Mouse (Mus musculus) heart, embryonic 14.5 days (tissue): ENCODE measurements around the gene Prmt1. TPM values are rescaled to one million over a fixed set of nuclear protein-coding genes. Genes with fewer than 3 reads are reported as not detected.
A peak's percentile ranks its signal among the peaks of the same experiment; 100 is the strongest.

ENCODE experiments used
- ATAC-seq: fragments of 200-750 bp; cut with Nextera tagmentation; 2 replicates; pipeline ENCODE4 v1.8.0; 2017; ENCODE audit warnings: low read depth, moderate TSS enrichment; ENCODE audit not compliant: insufficient number of reproducible peaks, insufficient read depth, low FRiP score
- H3K27ac ChIP-seq, 2 experiments: fragments of 200-500 bp in 1 of 2; fragments of 300-500 bp in 1 of 2; sonication (generic) in 1 of 2; replicated peaks in 1 of 2; 2 replicates each; pipeline ENCODE4 v1.5.1; 2012 to 2014; ENCODE audit warnings: low read depth in 2 of 2, low read length in 2 of 2, control low read depth in 1 of 2, mild to moderate bottlenecking in 1 of 2, mixed read lengths in 1 of 2; ENCODE audit not compliant: control insufficient read depth in 1 of 2, insufficient read depth in 1 of 2
- H3K27me3 ChIP-seq: fragments of 300-500 bp; sonication (generic); 2 replicates; pipeline ENCODE4 v1.6.1; 2014; ENCODE audit warnings: mild to moderate bottlenecking, low read length, control low read depth; ENCODE audit not compliant: control insufficient read depth, insufficient read depth
- H3K36me3 ChIP-seq: fragments of 300-500 bp; sonication (generic); 2 replicates; pipeline ENCODE4 v1.6.1; 2014; ENCODE audit warnings: mild to moderate bottlenecking, control low read depth, low read length, mixed read lengths; ENCODE audit not compliant: control insufficient read depth, insufficient read depth
- H3K4me1 ChIP-seq, 2 experiments: fragments of 200-500 bp in 1 of 2; fragments of 300-500 bp in 1 of 2; sonication (generic) in 1 of 2; 2 replicates each; pipeline ENCODE4 v1.6.1; 2012 to 2014; ENCODE audit warnings: low read length in 2 of 2, control low read depth in 1 of 2, mixed read lengths in 1 of 2; ENCODE audit not compliant: control insufficient read depth in 2 of 2, insufficient read depth in 2 of 2
- H3K4me2 ChIP-seq: fragments of 300-500 bp; sonication (generic); 2 replicates; pipeline ENCODE4 v1.6.1; 2014; ENCODE audit warnings: mild to moderate bottlenecking, low read length
- H3K4me3 ChIP-seq, 2 experiments: fragments of 200-500 bp in 1 of 2; fragments of 300-500 bp in 1 of 2; sonication (generic) in 1 of 2; 2 replicates each; pipeline ENCODE4 v1.5.1; 2012 to 2014; ENCODE audit warnings: low read length in 2 of 2, mild to moderate bottlenecking in 2 of 2, control low read depth in 1 of 2, low read depth in 1 of 2, moderate library complexity in 1 of 2; ENCODE audit not compliant: control insufficient read depth in 1 of 2, insufficient read depth in 1 of 2
- H3K9ac ChIP-seq: fragments of 300-500 bp; sonication (generic); 2 replicates; pipeline ENCODE4 v1.6.1; 2014; ENCODE audit warnings: mild to moderate bottlenecking, low read length
- H3K9me3 ChIP-seq: fragments of 300-500 bp; sonication (generic); 2 replicates; pipeline ENCODE4 v1.6.1; 2016; ENCODE audit warnings: low read length, control low read depth; ENCODE audit not compliant: control insufficient read depth
- WGBS: fragments of 180-500 bp; shearing (Covaris S2); extraction: QIAGEN DNeasy Blood & Tissue Kit; methylation state at CpG from one replicate; pipeline ENCODE4 v1.1.7; 2014; 5-methylcytosine and 5-hydroxymethylcytosine counted together
- polyA plus RNA-seq: library from polyadenylated mRNA; unstranded; fragments of >200 nt; fragmentation: Nextera tagmentation; extraction: Ambion mirVana; gene quantifications from 2 replicates; pipeline ENCODE4 v1.2.1, GENCODE M21; 2014

Prmt1 gene
- polyA plus RNA-seq, 1 experiment from 2014 or later, result 134 TPM

GRCm38 (mm10) chr7:44985595-44986191 is 675 bp downstream of the Prmt1 start:
- H3K27me3 ChIP-seq, result no peaks in the 10 kb centered on the region
- H3K9ac ChIP-seq, result peak overlapping the region; percentile 99
- H3K4me3 ChIP-seq, result peak overlapping the region; percentile 64 to 96
- no peaks in the 10 kb centered on the region for H3K9me3 ChIP-seq
- under 1% methylated on average over 42 of the region's 45 CpGs for WGBS
- H3K36me3 ChIP-seq, result peaks cover 48% of the 10 kb centered on the region
- peak overlapping the region; percentile 78 for H3K4me2 ChIP-seq
- ATAC-seq, result peak; percentile 5
- peaks cover 12 to 29% of the 10 kb centered on the region in 2 experiments for H3K4me1 ChIP-seq
- H3K27ac ChIP-seq, result peak overlapping the region; percentile 70 to 96

DNA sequence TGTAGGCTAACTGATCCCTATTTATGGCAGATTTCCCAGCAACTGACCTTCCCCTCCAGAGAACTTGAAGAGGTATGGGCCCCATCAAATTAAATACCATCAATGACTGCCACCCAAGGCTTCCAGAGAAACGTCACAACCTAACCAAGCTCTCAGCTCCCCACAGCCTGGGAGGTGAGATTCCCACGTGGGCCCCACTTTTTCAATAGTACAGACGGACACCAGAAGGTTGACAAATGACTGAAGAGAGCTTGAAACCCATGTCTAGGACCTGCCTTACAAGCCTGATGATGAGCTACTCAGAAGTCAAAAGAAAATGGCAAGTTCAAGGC is 1.6 kb downstream of the Prmt1 start:
- 46% methylated on average over 3 of the region's 3 CpGs for WGBS
- H3K9me3 ChIP-seq, result no peaks in the 10 kb centered on the region
- peak overlapping the region in 1 of 2 experiments; percentile 96; a peak in 2 of 4 replicates for H3K27ac ChIP-seq
- peak overlapping the region; percentile 0 to 96; a peak in 3 of 4 replicates for H3K4me3 ChIP-seq
- peaks cover 49% of the 10 kb centered on the region for H3K36me3 ChIP-seq
- H3K27me3 ChIP-seq, result no peaks in the 10 kb centered on the region
- H3K9ac ChIP-seq, result peak overlapping the region; percentile 99
- peaks cover 12 to 29% of the 10 kb centered on the region in 2 experiments for H3K4me1 ChIP-seq
- peak overlapping the region; percentile 78 for H3K4me2 ChIP-seq
- ATAC-seq, result no peak

DNA sequence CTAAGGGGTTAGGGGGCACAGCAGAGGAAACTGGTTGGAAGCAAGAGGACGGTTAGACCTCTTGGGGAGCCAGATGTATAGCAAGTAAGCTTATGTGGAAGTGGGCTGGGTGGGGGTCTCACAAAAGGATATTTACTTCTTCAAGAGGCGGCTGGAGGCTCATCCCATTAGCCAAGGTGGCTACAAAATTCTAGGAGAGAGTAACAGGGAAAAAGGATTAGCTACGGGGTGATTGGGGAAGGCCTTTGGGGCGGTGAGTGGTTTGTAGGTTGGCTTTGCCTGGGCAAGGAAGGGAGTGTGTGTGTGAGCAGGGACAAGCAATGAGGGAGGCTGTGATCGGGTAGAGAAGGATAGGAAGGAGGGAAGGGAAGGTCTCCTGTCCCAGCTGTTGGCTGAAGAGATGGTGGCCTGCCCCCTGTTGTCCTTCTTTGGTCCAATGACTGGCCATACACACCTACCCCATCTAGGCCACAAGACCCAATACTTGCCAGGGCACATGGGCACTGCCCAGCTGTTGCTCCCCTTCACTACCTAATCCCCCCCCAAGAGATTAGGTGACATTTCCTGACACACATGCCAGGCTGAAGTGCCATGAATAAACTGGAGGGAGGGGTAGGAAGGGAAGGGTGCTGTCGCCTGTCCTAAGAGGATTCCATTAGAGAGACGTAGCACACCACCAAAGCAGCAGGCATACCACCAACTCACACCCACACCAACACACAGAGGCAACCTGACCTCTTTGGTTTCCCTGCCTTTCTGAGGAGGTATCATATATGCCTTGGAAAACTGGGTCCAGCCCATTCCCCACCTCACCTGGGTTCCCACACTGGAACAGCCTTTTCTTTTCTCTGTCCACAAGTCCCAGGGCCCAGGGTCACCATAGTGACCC is 2.2 kb downstream of the Prmt1 start:
- Histone ChIP-seq H3K9me3 (no peaks in the 10 kb centered on the region), H3K27me3 (no peaks in the 10 kb centered on the region), H3K27ac (peak overlapping the region in 1 of 2 experiments; percentile 96; a peak in 2 of 4 replicates), H3K9ac (peak overlapping the region; percentile 99), H3K36me3 (peaks cover 50% of the 10 kb centered on the region), H3K4me1 (peaks cover 12 to 29% of the 10 kb centered on the region in 2 experiments), H3K4me3 (peak overlapping the region in 1 of 2 experiments; percentile 96; a peak in 1 of 4 replicates), H3K4me2 (peak overlapping the region; percentile 78; the same call in 1 of the 2 replicates)
- ATAC-seq, result no peak
- WGBS, result 68% methylated on average over 7 of the region's 7 CpGs

DNA sequence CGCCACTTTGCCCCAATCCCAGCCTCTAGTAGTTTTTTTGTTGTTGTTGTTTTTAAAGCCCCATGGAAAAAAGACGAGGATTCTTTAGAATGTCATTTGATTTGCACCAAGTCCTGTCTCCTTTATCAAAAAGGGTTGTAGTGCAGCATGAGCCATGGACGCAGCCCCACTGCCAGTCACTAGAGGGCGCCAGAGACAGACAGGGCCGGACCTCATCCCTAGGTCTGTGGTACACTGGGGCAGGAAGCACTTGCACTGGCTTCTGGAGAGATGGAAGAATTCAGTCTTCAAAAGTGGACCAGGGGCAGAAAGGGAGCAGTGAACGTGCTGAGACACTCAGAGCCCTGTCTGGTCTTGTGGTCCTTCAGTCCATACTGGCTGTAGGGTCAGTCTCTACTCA is 3.3 kb downstream of the Prmt1 start:
- no peak overlapping the region for H3K4me3 ChIP-seq
- WGBS, result 34% methylated on average over 6 of the region's 6 CpGs
- no peak overlapping the region for H3K9ac ChIP-seq
- H3K27ac ChIP-seq, result 0 out of 4 replicates have a peak overlapping the region, but pooled peaks of 1 of the 2 experiments have one; percentile 26
- no peaks in the 10 kb centered on the region for H3K9me3 ChIP-seq
- H3K36me3 ChIP-seq, result peaks cover 59% of the 10 kb centered on the region
- peaks cover 10 to 22% of the 10 kb centered on the region in 2 experiments for H3K4me1 ChIP-seq
- ATAC-seq, result no peak
- H3K27me3 ChIP-seq, result no peaks in the 10 kb centered on the region
- H3K4me2 ChIP-seq, result no peak overlapping the region

DNA sequence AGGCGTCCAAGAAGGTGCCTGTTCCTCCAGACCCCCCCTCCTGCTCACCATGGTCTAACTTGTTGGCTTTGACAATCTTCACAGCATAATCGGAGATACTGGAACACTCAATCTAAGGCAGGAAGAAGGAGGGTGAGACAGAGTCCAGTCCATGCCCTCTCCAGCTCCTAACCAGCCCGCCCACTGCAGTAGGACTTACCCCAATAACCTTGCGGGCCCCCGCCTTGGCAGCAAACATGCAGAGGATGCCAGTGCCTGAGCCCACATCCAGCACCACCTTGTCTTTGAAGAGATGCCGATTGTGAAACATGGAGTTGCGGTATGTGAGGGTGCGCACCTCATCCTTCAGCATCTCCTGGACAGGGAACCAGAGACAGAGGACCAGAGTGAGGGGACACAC is 4.8 kb downstream of the Prmt1 start:
- Histone ChIP-seq H3K36me3 (peaks cover 74% of the 10 kb centered on the region), H3K4me3 (no peak overlapping the region), H3K27me3 (no peaks in the 10 kb centered on the region), H3K4me2 (no peak overlapping the region), H3K4me1 (peaks cover 7 to 18% of the 10 kb centered on the region in 2 experiments), H3K27ac (no peak overlapping the region), H3K9me3 (no peaks in the 10 kb centered on the region), H3K9ac (no peak overlapping the region)
- no peak for ATAC-seq
- WGBS, result 96% methylated on average over 8 of the region's 8 CpGs

GRCm38 (mm10) chr7:44978300-44978699 is 8.1 kb downstream of the Prmt1 start:
- no peaks in the 10 kb centered on the region for H3K27me3 ChIP-seq
- no peak for ATAC-seq
- H3K4me3 ChIP-seq, result no peak overlapping the region
- H3K4me1 ChIP-seq, result peaks cover 0 to 14% of the 10 kb centered on the region in 2 experiments; a peak in 1 of 4 replicates
- peaks cover 78% of the 10 kb centered on the region for H3K36me3 ChIP-seq
- no peak overlapping the region for H3K9ac ChIP-seq
- H3K4me2 ChIP-seq, result no peak overlapping the region
- 93% methylated on average over 3 of the region's 3 CpGs for WGBS
- no peaks in the 10 kb centered on the region for H3K9me3 ChIP-seq
- H3K27ac ChIP-seq, result no peak overlapping the region

- Histone ChIP-seq H3K4me3 (no peak overlapping the region), H3K4me2 (peak overlapping the region; percentile 80), H3K27ac (no peak overlapping the region), H3K27me3 (no peaks in the 10 kb centered on the region), H3K4me1 (peaks cover 4 to 23% of the 10 kb centered on the region in 2 experiments; a peak in 3 of 4 replicates), H3K36me3 (peaks cover 46% of the 10 kb centered on the region), H3K9ac (no peak overlapping the region), H3K9me3 (no peaks in the 10 kb centered on the region)
- ATAC-seq, result no peak
- WGBS, result 21% methylated on average over 6 of the region's 6 CpGs
Observed at GRCm38 (mm10) chr7:44975117-44975419, 11.3 kb downstream of the Prmt1 start.
